Mouse (Mus musculus): ENCODE data around the gene Ptges2. TPM values are rescaled to one million over a fixed set of nuclear protein-coding genes. Genes with fewer than 3 reads are reported as not detected.
A peak's percentile ranks its signal among the peaks of the same experiment; 100 is the strongest.

Gene Ptges2
- polyA plus RNA-seq (2012; rRNA removed), result 10.0 and 12.2 TPM in 2 replicates

GRCm38 (mm10) chr2:32395484-32395945 lies at the start of gene Ptges2:
Ptges2 (plus strand) TSS chr2:32395896.
- under 1% methylated on average over 31 of the region's 31 CpGs for WGBS
- peak within 1 kb of the TSS; percentile 92 for H3K27ac ChIP-seq (ENCODE audit: insufficient read depth, low read length)
- peaks cover 7% of the 10 kb centered on the region; the same call in 1 of the 2 replicates for H3K4me1 ChIP-seq (ENCODE audit: control insufficient read depth, insufficient read depth, insufficient read length)
- peak; percentile 77 to 87 for DNase-seq (ENCODE audit: low read depth in 1 of 2, low spot score in 2 of 2)
- 0 out of 2 replicates have a peak, but pooled peaks cover 2% of the 10 kb centered on the region for H3K36me3 ChIP-seq (ENCODE audit: control insufficient read depth, insufficient read depth, low read length)
- H3K4me3 ChIP-seq (ENCODE audit: extremely low read depth, insufficient read depth, insufficient read length), result peak within 1 kb of the TSS; percentile 76
- no peak for TF ChIP-seq POLR2A (IDR thresholded peaks at IDR 0.05; ENCODE audit: low read depth, low read length)
- TF ChIP-seq CTCF (IDR thresholded peaks at IDR 0.05; ENCODE audit: extremely low read depth, insufficient read depth, insufficient read length, insufficient replicate concordance), result no peak
- H3K27me3 ChIP-seq (ENCODE audit: control insufficient read depth, insufficient read depth, low read length), result no peaks in the 10 kb centered on the region

GRCm38 (mm10) chr2:32347019-32347418 lies 48.7 kb upstream of the Ptges2 start:
- no peak overlapping the region for H3K4me3 ChIP-seq (ENCODE audit: extremely low read depth, insufficient read depth, insufficient read length)
- no peaks in the 10 kb centered on the region for H3K36me3 ChIP-seq (ENCODE audit: control insufficient read depth, insufficient read depth, low read length)
- no peaks in the 10 kb centered on the region for H3K4me1 ChIP-seq (ENCODE audit: control insufficient read depth, insufficient read depth, insufficient read length)
- WGBS, result 79% methylated on average over 6 of the region's 6 CpGs
- H3K27me3 ChIP-seq (ENCODE audit: control insufficient read depth, insufficient read depth, low read length), result 0 out of 2 replicates have a peak, but pooled peaks cover 1% of the 10 kb centered on the region
- TF ChIP-seq CTCF (IDR thresholded peaks at IDR 0.05; ENCODE audit: extremely low read depth, insufficient read depth, insufficient read length, insufficient replicate concordance) (no peak), POLR2A (IDR thresholded peaks at IDR 0.05; ENCODE audit: low read depth, low read length) (no peak)
- DNase-seq (ENCODE audit: low read depth in 1 of 2, low spot score in 2 of 2), result no peak
- H3K27ac ChIP-seq (ENCODE audit: insufficient read depth, low read length), result no peak overlapping the region

GRCm38 (mm10) chr2:32348311-32348710 lies 47.4 kb upstream of the Ptges2 start:
- no peak for DNase-seq (ENCODE audit: low read depth in 1 of 2, low spot score in 2 of 2)
- no peak overlapping the region for H3K4me3 ChIP-seq (ENCODE audit: extremely low read depth, insufficient read depth, insufficient read length)
- no peak overlapping the region for H3K27ac ChIP-seq (ENCODE audit: insufficient read depth, low read length)
- no peaks in the 10 kb centered on the region for H3K36me3 ChIP-seq (ENCODE audit: control insufficient read depth, insufficient read depth, low read length)
- TF ChIP-seq POLR2A (IDR thresholded peaks at IDR 0.05; ENCODE audit: low read depth, low read length), result no peak
- TF ChIP-seq CTCF (IDR thresholded peaks at IDR 0.05; ENCODE audit: extremely low read depth, insufficient read depth, insufficient read length, insufficient replicate concordance), result no peak
- peaks cover 5% of the 10 kb centered on the region; the same call in 1 of the 2 replicates for H3K4me1 ChIP-seq (ENCODE audit: control insufficient read depth, insufficient read depth, insufficient read length)
- WGBS, result 82% methylated on average over 11 of the region's 11 CpGs
- peaks cover 10% of the 10 kb centered on the region for H3K27me3 ChIP-seq (ENCODE audit: control insufficient read depth, insufficient read depth, low read length)

GRCm38 (mm10) chr2:32349625-32350255 lies 46.0 kb upstream of the Ptges2 start:
- no peak for TF ChIP-seq CTCF (IDR thresholded peaks at IDR 0.05; ENCODE audit: extremely low read depth, insufficient read depth, insufficient read length, insufficient replicate concordance)
- TF ChIP-seq POLR2A (IDR thresholded peaks at IDR 0.05; ENCODE audit: low read depth, low read length), result no peak
- DNase-seq (ENCODE audit: low read depth in 1 of 2, low spot score in 2 of 2), result no peak
- Histone ChIP-seq H3K27ac (ENCODE audit: insufficient read depth, low read length) (no peak overlapping the region), H3K4me3 (ENCODE audit: extremely low read depth, insufficient read depth, insufficient read length) (no peak overlapping the region), H3K36me3 (ENCODE audit: control insufficient read depth, insufficient read depth, low read length) (no peaks in the 10 kb centered on the region), H3K27me3 (ENCODE audit: control insufficient read depth, insufficient read depth, low read length) (peaks cover 10% of the 10 kb centered on the region), H3K4me1 (ENCODE audit: control insufficient read depth, insufficient read depth, insufficient read length) (peaks cover 5% of the 10 kb centered on the region; the same call in 1 of the 2 replicates)
- 76% methylated on average over 8 of the region's 8 CpGs for WGBS

GRCm38 (mm10) chr2:32350471-32351051 lies 45.1 kb upstream of the Ptges2 start:
- TF ChIP-seq CTCF (IDR thresholded peaks at IDR 0.05; ENCODE audit: extremely low read depth, insufficient read depth, insufficient read length, insufficient replicate concordance), result no peak
- TF ChIP-seq POLR2A (IDR thresholded peaks at IDR 0.05; ENCODE audit: low read depth, low read length), result no peak
- WGBS, result 54% methylated on average over 13 of the region's 13 CpGs
- Histone ChIP-seq H3K4me3 (ENCODE audit: extremely low read depth, insufficient read depth, insufficient read length) (no peak overlapping the region), H3K36me3 (ENCODE audit: control insufficient read depth, insufficient read depth, low read length) (no peaks in the 10 kb centered on the region), H3K4me1 (ENCODE audit: control insufficient read depth, insufficient read depth, insufficient read length) (peaks cover 5% of the 10 kb centered on the region; the same call in 1 of the 2 replicates), H3K27ac (ENCODE audit: insufficient read depth, low read length) (no peak overlapping the region), H3K27me3 (ENCODE audit: control insufficient read depth, insufficient read depth, low read length) (peaks cover 10% of the 10 kb centered on the region)
- DNase-seq (ENCODE audit: low read depth in 1 of 2, low spot score in 2 of 2), result no peak

GRCm38 (mm10) chr2:32351471-32351961 lies 44.2 kb upstream of the Ptges2 start:
- H3K27me3 ChIP-seq (ENCODE audit: control insufficient read depth, insufficient read depth, low read length), result peaks cover 10% of the 10 kb centered on the region
- H3K4me1 ChIP-seq (ENCODE audit: control insufficient read depth, insufficient read depth, insufficient read length), result peaks cover 5% of the 10 kb centered on the region; the same call in 1 of the 2 replicates
- H3K27ac ChIP-seq (ENCODE audit: insufficient read depth, low read length), result no peak overlapping the region
- H3K36me3 ChIP-seq (ENCODE audit: control insufficient read depth, insufficient read depth, low read length), result no peaks in the 10 kb centered on the region
- TF ChIP-seq CTCF (IDR thresholded peaks at IDR 0.05; ENCODE audit: extremely low read depth, insufficient read depth, insufficient read length, insufficient replicate concordance) (no peak), POLR2A (IDR thresholded peaks at IDR 0.05; ENCODE audit: low read depth, low read length) (no peak)
- WGBS, result 25% methylated on average over 9 of the region's 9 CpGs
- H3K4me3 ChIP-seq (ENCODE audit: extremely low read depth, insufficient read depth, insufficient read length), result no peak overlapping the region
- no peak for DNase-seq (ENCODE audit: low read depth in 1 of 2, low spot score in 2 of 2)
